Mouse (Mus musculus) testis, adult 2 months (tissue): Measurements from ENCODE around the gene Snrnp70. TPM values are rescaled to one million over a fixed set of nuclear protein-coding genes. Genes with fewer than 3 reads are reported as not detected.
"Not testable (repeated sequence)": the region's sequence is repeated elsewhere in the genome, so short reads cannot be mapped to it uniquely, and the experiment has no call there.

ENCODE experiments used
- H3K27ac ChIP-seq: fragments of 200-500 bp; 2 replicates; pipeline ENCODE4 v1.5.1; 2012; ENCODE audit warnings: low read depth, low read length; ENCODE audit not compliant: control insufficient read depth, insufficient read depth
- H3K27me3 ChIP-seq: fragments of 200-500 bp; 2 replicates; pipeline ENCODE4 v1.6.1; 2012; ENCODE audit warnings: mild to moderate bottlenecking, low read length, moderate library complexity; ENCODE audit not compliant: control insufficient read depth, insufficient read depth
- H3K36me3 ChIP-seq: fragments of 200-500 bp; 2 replicates; pipeline ENCODE4 v1.6.1; 2012; ENCODE audit warnings: mild to moderate bottlenecking, low read length; ENCODE audit not compliant: control insufficient read depth, insufficient read depth
- H3K4me1 ChIP-seq: fragments of 200-500 bp; 2 replicates; pipeline ENCODE4 v1.6.1; 2012; ENCODE audit warnings: low read length; ENCODE audit not compliant: control insufficient read depth, insufficient read depth
- H3K4me3 ChIP-seq: fragments of 200-500 bp; 2 replicates; pipeline ENCODE4 v1.5.1; 2012; ENCODE audit warnings: low read depth, mild to moderate bottlenecking, low read length, moderate library complexity, mixed read lengths; ENCODE audit not compliant: control insufficient read depth
- CTCF ChIP-seq: fragments of 200-500 bp; IDR thresholded peaks from 2 replicates; pipeline ENCODE4 v1.5.1; 2012; ENCODE audit warnings: low read depth, mild to moderate bottlenecking, inconsistent platforms, low read length, moderate library complexity; ENCODE audit not compliant: control insufficient read depth, insufficient read depth, insufficient replicate concordance
- POLR2A ChIP-seq: fragments of 200-500 bp; IDR thresholded peaks from 2 replicates; pipeline ENCODE4 v1.6.1; 2012; ENCODE audit warnings: low read depth, mild to moderate bottlenecking, inconsistent platforms, low read length, moderate library complexity; ENCODE audit not compliant: control insufficient read depth
- polyA plus RNA-seq: library from polyadenylated mRNA; depleted of rRNA; stranded (reverse); fragments of >200 nt; gene quantifications from 2 replicates; pipeline ENCODE4 v1.2.3, GENCODE M21; 2012

The Snrnp70 gene
- polyA plus RNA-seq, 1 experiment: 202 TPM

DNA sequence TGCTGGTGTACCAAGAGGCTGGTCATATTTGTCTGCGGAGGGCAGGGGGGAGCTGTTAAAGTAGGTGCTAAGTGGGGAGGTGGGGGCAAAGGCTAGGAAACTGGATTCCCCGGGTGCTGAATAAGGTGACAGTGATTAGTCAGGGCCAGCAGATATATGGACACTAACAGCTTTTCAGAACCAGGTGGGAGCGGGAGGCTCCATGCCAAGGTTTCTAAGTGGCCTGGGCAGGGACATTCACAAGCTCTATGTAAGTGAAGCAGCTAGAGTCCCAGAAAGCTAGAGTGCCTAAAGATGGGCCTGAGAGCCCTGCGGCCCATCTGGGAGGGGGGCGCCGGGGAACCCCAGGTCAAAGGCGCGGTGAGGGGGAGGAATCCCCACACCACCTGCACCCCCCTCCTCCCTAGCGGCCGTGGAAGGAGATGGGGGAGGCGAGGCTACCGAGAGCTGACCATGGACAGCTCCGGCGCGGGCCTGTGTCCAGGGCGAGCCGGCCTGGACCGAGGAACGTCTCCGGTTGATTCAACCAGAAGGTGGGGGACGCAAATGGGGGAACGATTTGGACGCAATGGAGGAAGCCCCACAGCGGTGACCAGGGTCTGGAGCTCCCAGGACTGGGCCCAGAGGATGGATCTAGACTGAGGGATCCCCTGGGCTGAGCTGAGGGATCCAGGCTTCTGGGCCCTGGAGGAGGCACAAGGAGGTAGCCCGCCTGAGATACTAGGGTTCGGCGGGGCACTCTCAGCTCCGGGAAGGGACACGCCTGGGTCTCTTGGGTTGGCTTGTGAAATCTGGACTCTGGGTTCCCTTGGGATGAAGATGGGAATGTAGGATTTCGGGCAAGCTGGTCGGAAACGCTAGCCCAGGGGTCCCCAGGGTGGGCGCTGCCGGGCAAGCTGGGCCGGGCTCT, 29.5 kb downstream of the Snrnp70 start:
- Histone ChIP-seq H3K27me3 (no peaks in the 10 kb centered on the region; the same call in 1 of the 2 replicates), H3K4me3 (peak overlapping the region; percentile 56), H3K4me1 (peaks cover 51% of the 10 kb centered on the region), H3K36me3 (no peaks in the 10 kb centered on the region), H3K27ac (no peak overlapping the region)
- TF ChIP-seq CTCF (no peak), POLR2A (no peak)

DNA sequence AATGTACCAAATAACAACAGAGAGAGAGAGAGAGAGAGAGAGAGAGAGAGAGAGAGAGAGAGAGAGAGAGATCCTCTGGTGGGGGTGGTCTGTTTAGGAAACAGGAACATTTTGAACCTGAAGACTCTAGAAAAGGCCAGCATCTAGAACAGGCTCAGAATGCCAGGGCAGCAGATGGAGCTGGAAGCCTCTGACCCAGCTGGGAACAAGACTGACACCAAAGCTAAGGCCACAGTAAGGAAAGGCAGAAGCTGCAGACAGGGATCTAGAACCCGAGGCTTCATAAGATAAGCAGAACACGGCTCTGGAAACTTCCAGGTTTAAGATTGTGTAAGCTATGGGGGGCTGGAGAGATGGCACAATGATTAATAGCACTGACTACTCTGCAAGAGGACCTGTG, 31.6 kb downstream of the Snrnp70 start:
- H3K4me3 ChIP-seq: no peak overlapping the region
- no peaks in the 10 kb centered on the region; the same call in 1 of the 2 replicates for H3K27me3 ChIP-seq
- H3K36me3 ChIP-seq: no peaks in the 10 kb centered on the region
- TF ChIP-seq POLR2A (no peak), CTCF (no peak)
- peaks cover 47% of the 10 kb centered on the region for H3K4me1 ChIP-seq
- H3K27ac ChIP-seq: no peak overlapping the region

DNA sequence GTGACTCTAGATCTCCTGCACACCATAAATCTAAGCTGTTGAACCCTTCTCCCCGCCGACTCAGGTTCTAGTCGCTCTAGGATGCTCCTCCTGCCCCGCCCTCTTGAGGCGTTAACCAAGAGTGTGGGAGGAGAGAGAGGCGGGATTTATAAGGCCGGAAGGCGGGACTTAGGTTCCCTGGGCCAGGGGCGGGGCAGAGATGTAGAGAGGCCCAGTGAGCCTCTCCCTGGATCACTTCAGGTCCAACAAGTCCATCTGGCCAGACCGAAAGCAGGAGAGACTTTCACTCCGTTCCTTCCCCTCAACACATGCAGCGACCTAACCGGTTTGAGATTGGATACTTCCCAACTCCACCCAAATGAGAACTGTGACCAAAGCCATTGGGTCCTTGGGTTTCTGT, 32.7 kb downstream of the Snrnp70 start:
- H3K4me3 ChIP-seq: no peak overlapping the region

DNA sequence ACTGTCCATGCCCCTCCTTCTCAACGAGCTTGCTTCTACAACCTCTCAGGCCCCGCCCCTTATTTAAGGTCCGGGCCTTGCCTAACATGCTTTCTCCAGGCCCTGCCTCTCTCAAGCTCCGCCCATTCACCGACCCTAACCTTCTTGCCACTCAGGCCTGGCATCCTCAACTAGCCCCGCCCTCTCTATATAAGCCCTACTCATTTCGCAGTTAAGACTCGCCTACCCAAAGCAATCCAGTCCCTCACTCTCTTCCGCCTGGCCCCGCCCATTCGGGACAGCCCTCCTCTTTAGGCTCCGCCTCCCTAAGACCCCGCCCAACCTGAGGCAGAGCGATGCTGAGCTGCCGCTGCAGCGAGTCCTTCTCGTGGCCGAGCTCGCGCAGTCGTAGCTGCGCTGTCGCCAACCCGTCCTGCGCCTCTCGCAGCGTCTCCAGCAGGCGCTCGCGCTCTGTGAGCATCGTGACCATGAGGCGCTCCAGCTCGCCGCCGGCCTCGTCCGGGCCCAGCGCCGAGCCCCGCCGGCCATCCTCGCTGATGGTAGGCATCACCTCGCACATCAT, 34.2 kb downstream of the Snrnp70 start:
- Histone ChIP-seq H3K27me3 (no peaks in the 10 kb centered on the region), H3K4me1 (peaks cover 33% of the 10 kb centered on the region), H3K36me3 (no peaks in the 10 kb centered on the region), H3K4me3 (peak overlapping the region; percentile 79), H3K27ac (no peak overlapping the region)
- peak; percentile 14; the same call in 1 of the 2 replicates for TF ChIP-seq POLR2A
- no peak for TF ChIP-seq CTCF

More for the DNA sequence above, 32.7 kb downstream of the Snrnp70 start:
- H3K27me3 ChIP-seq: no peaks in the 10 kb centered on the region; the same call in 1 of the 2 replicates
- TF ChIP-seq CTCF (no peak), POLR2A (no peak)
- H3K36me3 ChIP-seq: no peaks in the 10 kb centered on the region
- peaks cover 45% of the 10 kb centered on the region for H3K4me1 ChIP-seq
- H3K27ac ChIP-seq: no peak overlapping the region

DNA sequence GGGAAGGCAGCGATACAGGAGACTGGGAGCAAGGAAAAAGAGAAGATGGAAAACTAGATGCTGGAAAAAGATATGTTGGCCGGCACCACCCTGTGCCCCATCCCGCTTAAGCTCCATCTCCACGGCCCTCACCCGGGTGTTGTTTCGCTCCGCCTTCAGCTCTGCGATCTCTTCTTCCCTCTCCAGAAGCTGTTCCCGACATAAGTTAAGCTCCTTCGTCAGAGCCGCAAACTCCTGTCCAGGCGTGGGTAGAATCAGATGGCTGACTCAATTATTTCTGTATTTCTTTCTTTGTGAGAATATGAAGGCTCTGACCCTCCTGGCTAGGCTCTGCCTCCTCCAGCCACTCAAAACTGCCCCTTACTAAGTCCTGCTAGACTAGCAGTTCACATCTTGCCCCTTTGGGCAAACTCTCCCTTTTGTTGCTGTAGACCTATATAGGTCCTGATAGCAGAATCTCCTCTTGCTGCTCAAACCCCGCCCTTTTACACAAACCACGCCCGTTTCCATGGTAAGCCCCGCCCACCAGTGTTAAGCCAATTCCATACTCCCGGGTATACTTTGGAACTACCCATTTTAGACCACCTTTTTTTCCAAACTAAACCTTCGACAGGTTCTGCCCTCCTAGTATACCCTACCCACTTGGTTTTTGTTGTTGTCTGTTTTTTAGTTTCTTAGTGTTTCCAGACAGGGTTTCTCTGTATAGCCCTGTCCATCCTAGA, 35.0 kb downstream of the Snrnp70 start:
- H3K4me1 ChIP-seq: peaks cover 33% of the 10 kb centered on the region
- H3K27me3 ChIP-seq: no peaks in the 10 kb centered on the region
- no peaks in the 10 kb centered on the region for H3K36me3 ChIP-seq
- peak overlapping the region; percentile 79 for H3K4me3 ChIP-seq
- no peak overlapping the region for H3K27ac ChIP-seq
- no peak for TF ChIP-seq CTCF
- TF ChIP-seq POLR2A: no peak

DNA sequence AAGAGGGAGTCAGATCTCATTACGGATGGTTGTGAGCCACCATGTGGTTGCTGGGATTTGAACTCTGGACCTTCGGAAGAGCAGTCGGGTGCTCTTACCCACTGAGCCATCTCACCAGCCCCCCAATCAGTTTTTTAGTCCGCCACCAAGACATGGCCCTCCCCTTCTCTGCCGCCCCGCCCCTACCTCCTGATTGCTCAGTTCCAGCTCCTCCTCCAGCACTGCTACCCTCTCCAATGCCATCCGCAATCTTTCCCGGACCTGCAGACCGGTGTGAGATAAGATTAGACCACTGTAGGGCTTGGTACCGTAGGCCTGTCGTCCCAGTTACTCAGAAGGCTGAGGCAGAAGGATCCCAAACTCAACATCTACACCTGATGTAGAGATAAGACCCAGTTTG, 36.5 kb downstream of the Snrnp70 start:
- peaks cover 39% of the 10 kb centered on the region for H3K4me1 ChIP-seq
- not testable (repeated sequence) for H3K36me3 ChIP-seq, H3K27me3 ChIP-seq, H3K4me3 ChIP-seq, H3K27ac ChIP-seq

DNA sequence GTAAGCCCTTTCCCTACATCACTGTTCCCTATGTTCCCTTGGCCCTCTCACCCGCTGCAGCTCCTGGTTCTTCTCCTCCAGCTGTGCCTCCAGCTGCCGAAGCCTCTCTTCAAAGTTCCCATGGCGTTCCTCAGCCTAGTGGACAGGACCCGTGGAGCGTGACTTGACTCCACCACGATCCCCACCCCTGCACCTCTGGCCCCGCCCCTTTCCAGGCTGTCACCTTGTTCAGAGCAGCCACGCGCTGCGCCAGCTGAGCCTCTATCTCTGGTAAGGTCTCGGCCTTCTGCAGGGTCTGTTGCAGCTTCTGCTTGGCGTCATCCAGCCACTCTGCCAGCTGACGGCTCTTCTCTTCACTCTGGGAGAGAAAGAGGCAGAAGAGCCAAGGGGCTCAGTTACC, 39.5 kb downstream of the Snrnp70 start:
- H3K4me1 ChIP-seq: peaks cover 30% of the 10 kb centered on the region
- no peak overlapping the region for H3K27ac ChIP-seq
- H3K36me3 ChIP-seq: no peaks in the 10 kb centered on the region
- no peak overlapping the region for H3K4me3 ChIP-seq
- no peaks in the 10 kb centered on the region for H3K27me3 ChIP-seq
- TF ChIP-seq CTCF (no peak), POLR2A (no peak)
